Mouse (Mus musculus) limb, embryonic 15.5 days (tissue): Measurements from ENCODE around the gene Osbp. TPM values are rescaled to one million over a fixed set of nuclear protein-coding genes. Genes with fewer than 3 reads are reported as not detected.
"Not testable (repeated sequence)": the region's sequence is repeated elsewhere in the genome, so short reads cannot be mapped to it uniquely, and the experiment has no call there.

Experiments used
- ATAC-seq: fragments of 200-750 bp; cut with Nextera tagmentation; 2 replicates; pipeline ENCODE4 v1.8.0; 2017; ENCODE audit warnings: low read depth, moderate TSS enrichment; ENCODE audit not compliant: insufficient number of reproducible peaks, low FRiP score, low TSS enrichment
- H3K27ac ChIP-seq: fragments of 300-500 bp; sonication (generic); 2 replicates; pipeline ENCODE4 v1.5.1; 2015; ENCODE audit warnings: moderate library complexity, mild to moderate bottlenecking, inconsistent platforms
- H3K27me3 ChIP-seq: fragments of 300-500 bp; sonication (generic); 2 replicates; pipeline ENCODE4 v1.6.1; 2015; ENCODE audit warnings: inconsistent platforms
- H3K36me3 ChIP-seq: fragments of 300-500 bp; sonication (generic); 2 replicates; pipeline ENCODE4 v1.6.1; 2015; ENCODE audit warnings: inconsistent platforms
- H3K4me1 ChIP-seq: fragments of 300-500 bp; sonication (generic); 2 replicates; pipeline ENCODE4 v1.6.1; 2015; ENCODE audit warnings: inconsistent platforms
- H3K4me2 ChIP-seq: fragments of 300-500 bp; sonication (generic); 2 replicates; pipeline ENCODE4 v1.6.1; 2015; ENCODE audit warnings: mild to moderate bottlenecking, inconsistent platforms
- H3K4me3 ChIP-seq: fragments of 300-500 bp; sonication (generic); 2 replicates; pipeline ENCODE4 v1.5.1; 2015; ENCODE audit warnings: mild to moderate bottlenecking, inconsistent platforms
- H3K9ac ChIP-seq: fragments of 300-500 bp; sonication (generic); 2 replicates; pipeline ENCODE4 v1.6.1; 2015; ENCODE audit warnings: inconsistent platforms
- H3K9me3 ChIP-seq: fragments of 300-500 bp; sonication (generic); 2 replicates; pipeline ENCODE4 v1.6.1; 2016; ENCODE audit warnings: inconsistent platforms
- WGBS: fragments of 180-500 bp; shearing (Covaris S2); methylation state at CpG from one replicate; pipeline ENCODE4 v1.1.7; 2015; 5-methylcytosine and 5-hydroxymethylcytosine counted together
- polyA plus RNA-seq: library from polyadenylated mRNA; unstranded; fragments of >200 nt; fragmentation: Nextera tagmentation; extraction: Ambion mirVana; gene quantifications from 2 replicates; pipeline ENCODE4 v1.2.1, GENCODE M21; 2015

Osbp gene
- polyA plus RNA-seq, result 4.7 and 5.6 TPM in 2 replicates

DNA sequence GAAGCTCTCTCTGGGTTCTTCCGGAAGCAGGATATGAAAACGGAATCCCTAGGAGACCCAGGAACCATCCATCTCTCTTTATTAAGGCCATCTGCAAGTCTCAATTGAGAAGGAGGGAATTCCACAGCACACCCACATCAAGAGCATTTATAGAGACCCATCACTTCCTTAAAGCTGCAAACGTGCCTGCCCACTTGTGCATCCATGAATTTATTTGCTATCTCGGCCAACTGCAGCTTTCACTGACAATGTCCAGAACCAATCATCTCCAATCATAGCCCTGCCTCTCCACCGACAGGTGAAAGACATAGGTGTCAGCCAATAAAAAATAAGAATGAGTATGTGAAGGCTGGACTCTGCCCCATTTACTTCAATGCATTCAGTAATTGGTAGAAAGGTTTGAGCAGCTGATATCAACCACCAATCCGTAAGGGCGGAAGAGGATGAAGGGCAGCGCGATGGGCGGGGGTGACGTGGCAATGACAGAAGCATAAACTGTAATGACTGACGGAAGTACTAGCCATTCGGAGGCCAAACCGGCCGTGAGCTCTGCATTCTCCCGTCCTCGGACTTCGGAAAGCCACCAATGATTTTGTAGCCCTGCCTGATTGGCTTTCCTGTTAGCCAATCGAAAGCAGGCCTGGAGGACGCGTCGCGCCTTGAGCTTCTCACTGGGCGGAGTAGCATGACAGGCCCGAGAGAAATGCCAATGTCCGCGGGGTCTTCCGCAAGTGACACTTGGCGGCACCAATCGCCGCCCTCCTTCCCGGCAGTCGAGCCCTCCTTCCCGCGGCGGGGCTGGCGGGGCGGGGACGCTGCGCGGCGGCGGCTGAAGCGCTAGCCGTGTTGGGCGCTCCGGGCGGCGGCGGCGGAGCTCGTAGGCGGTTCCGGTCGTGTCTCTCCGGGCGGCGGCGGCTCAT is at the start of gene Osbp:
Gene Osbp, plus strand, starts transcription at position 919 of the 920 bp plus-strand sequence.
- H3K27ac ChIP-seq, result peak within 1 kb of the TSS; percentile 87
- no peaks in the 10 kb centered on the region for H3K9me3 ChIP-seq
- no peaks in the 10 kb centered on the region for H3K36me3 ChIP-seq
- H3K4me1 ChIP-seq, result peaks cover 24% of the 10 kb centered on the region
- under 1% methylated on average over 53 of the region's 59 CpGs for WGBS
- ATAC-seq, result peak; percentile 98
- H3K4me3 ChIP-seq, result peak within 1 kb of the TSS; percentile 66
- H3K4me2 ChIP-seq, result peak within 1 kb of the TSS; percentile 74
- peak within 1 kb of the TSS; percentile 86 for H3K9ac ChIP-seq
- H3K27me3 ChIP-seq, result no peaks in the 10 kb centered on the region

DNA sequence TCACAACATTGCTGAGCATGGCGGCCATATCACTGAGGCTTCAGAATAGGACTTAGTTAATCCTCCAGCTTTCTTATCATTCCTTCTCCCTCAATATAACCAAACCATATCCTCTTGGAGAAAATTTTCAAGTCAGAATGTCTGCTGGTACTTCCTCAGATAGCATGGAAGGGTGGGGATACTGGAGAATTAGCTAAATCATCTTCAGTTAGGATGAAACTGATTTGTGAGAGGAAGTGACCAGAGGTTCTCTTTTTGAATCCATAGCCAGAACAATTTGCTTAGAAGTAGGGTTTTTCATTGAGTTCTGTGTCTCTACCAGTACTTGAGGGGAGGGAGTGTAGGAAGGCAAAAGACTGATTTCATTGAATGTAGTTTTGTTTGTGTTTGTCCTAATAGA is 43.7 kb upstream of the Osbp start:
- Histone ChIP-seq H3K27ac (no peak overlapping the region), H3K9ac (no peak overlapping the region), H3K4me1 (no peaks in the 10 kb centered on the region), H3K27me3 (no peaks in the 10 kb centered on the region), H3K9me3 (no peaks in the 10 kb centered on the region), H3K4me3 (no peak overlapping the region), H3K36me3 (peaks cover 54% of the 10 kb centered on the region), H3K4me2 (no peak overlapping the region)
- ATAC-seq, result no peak
- whole genome bisulfite sequencing, result 100% methylated on average over 1 of the region's 1 CpGs

DNA sequence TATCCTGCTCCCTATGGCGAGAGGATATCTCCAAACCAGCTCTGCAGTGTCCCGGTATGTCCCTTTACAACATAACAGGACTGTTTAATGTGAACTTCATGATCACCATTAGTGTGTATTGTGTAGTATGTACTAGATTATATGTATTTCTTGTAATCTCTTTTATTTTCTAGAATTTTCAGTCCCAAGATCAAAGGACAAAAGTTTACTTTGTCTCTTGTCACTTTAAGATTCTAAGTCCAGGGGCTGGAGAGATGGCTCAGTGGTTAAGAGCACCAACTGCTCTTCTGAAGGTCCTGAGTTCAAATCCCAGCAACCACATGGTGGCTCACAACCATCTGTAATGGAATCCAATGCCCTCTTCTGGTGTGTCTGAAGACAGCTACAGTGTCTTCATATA is 43.2 kb upstream of the Osbp start:
- not testable (repeated sequence) for ATAC-seq

DNA sequence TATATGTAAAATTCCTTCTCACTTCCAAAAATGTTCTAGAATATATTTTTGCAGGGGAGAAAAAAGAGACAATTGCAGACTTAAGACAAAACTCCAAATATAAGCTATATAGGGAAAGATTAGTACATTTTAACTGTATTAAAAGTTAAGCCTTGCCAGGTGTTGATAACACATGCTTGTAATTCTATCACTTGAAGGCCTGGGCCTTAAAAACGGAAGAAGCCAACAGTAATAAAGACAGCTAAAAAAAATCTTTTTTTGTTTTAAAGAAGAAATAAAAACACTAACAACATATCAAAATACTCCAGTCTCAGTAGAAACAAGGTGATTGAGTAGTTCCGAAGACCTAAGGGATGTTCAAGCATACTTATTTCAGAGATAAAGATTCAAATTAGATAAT is 39.4 kb upstream of the Osbp start:
- H3K36me3 ChIP-seq, result peaks cover 68% of the 10 kb centered on the region
- 83% methylated on average over 2 of the region's 2 CpGs for WGBS

More for the DNA sequence above, 43.2 kb upstream of the Osbp start:
- not testable (repeated sequence) for H3K4me3 ChIP-seq, H3K4me1 ChIP-seq, H3K4me2 ChIP-seq, H3K27ac ChIP-seq, H3K9me3 ChIP-seq, H3K9ac ChIP-seq, H3K27me3 ChIP-seq
- WGBS, result 96% methylated on average over 2 of the region's 2 CpGs
- H3K36me3 ChIP-seq, result peaks cover 56% of the 10 kb centered on the region

DNA sequence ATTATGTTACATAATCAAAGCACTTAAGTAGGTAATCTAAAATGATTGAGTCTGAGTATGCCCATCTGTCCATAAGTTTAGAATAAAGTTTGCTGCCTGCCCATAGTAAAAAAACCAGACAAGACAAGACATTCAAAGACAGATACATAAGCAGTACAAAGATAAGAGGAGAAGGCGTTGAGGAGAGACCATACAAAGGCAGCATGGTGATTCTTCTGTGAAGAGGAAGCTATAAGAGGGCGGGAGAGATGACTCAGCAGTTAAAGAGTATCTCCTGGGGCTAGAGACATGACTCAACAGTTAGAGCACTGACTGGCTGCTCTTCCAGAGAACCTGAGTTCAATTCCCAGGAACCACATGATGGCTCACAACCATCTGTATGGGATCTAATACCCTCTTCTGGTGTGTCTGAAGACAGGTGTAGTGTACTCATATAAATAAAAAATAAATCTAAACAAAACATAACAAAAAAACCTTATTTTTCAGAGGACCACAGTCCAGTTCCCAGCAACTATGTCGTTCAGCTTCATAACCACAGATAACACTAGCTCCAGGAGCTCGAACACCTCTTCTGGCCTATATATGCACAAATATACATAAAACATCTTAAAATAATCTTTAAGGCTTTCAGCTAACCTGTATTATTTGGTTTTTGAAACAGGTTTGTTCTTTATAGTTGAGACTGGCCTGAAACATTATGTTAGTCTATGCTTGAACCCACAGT is 37.6 kb upstream of the Osbp start:
- H3K9me3 ChIP-seq, result no peaks in the 10 kb centered on the region
- H3K27me3 ChIP-seq, result no peaks in the 10 kb centered on the region
- no peak for ATAC-seq
- no peak overlapping the region for H3K9ac ChIP-seq
- WGBS, result 89% methylated on average over 4 of the region's 4 CpGs
- peaks cover 72% of the 10 kb centered on the region for H3K36me3 ChIP-seq
- no peak overlapping the region for H3K27ac ChIP-seq
- no peak overlapping the region for H3K4me2 ChIP-seq
- no peak overlapping the region for H3K4me3 ChIP-seq
- no peaks in the 10 kb centered on the region for H3K4me1 ChIP-seq

More for the DNA sequence above, 39.4 kb upstream of the Osbp start:
- no peak for ATAC-seq
- H3K27me3 ChIP-seq, result no peaks in the 10 kb centered on the region
- H3K9me3 ChIP-seq, result no peaks in the 10 kb centered on the region
- H3K27ac ChIP-seq, result no peak overlapping the region
- H3K4me1 ChIP-seq, result no peaks in the 10 kb centered on the region
- H3K4me2 ChIP-seq, result no peak overlapping the region
- no peak overlapping the region for H3K9ac ChIP-seq
- no peak overlapping the region for H3K4me3 ChIP-seq

DNA sequence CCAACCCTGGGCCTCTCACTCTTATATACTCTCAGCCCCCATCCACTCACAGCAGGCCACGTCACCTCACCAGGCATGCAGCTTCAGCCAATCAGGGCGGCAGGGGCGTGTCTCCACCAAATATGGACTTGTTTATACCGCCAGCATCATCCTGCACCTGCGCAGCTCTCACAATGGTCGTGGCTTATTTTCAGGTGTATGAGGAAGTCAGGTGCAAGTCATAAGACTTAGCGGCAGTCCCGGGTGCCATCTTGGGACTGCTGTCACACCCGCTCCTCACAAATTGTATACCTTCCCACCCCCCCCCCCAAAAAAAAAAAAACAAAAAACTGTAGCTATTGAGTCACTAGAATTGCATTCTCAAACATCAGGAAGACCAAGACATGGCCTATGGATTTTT is 19.3 kb upstream of the Osbp start:
- ATAC-seq, H3K9ac ChIP-seq, H3K4me1 ChIP-seq, H3K4me3 ChIP-seq, H3K9me3 ChIP-seq, H3K27ac ChIP-seq, H3K27me3 ChIP-seq, H3K4me2 ChIP-seq: not testable (repeated sequence)
- 95% methylated on average over 9 of the region's 9 CpGs for WGBS
- peaks cover 36% of the 10 kb centered on the region for H3K36me3 ChIP-seq

DNA sequence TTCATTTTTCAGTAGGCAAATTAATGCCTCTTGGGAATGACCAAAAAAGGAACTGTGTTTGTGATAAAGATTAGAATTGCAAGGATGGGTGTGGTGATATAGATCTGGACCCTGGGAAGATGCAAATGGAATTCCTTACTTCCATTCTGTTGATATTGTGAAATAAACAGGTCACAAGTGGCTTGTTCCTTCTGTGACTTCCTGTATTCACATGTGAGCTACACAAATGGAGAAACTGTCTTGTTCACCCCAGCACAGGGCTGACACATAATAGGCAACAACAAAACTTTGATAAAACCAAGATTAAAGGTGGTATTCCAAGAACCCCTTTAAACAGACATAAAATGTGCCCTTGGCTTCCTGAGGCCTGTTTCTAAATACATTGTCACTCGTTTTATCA is 15.9 kb upstream of the Osbp start:
- Histone ChIP-seq H3K27me3 (no peaks in the 10 kb centered on the region), H3K9ac (no peak overlapping the region), H3K4me2 (no peak overlapping the region), H3K4me3 (no peak overlapping the region), H3K4me1 (no peaks in the 10 kb centered on the region), H3K9me3 (no peaks in the 10 kb centered on the region), H3K27ac (no peak overlapping the region), H3K36me3 (peaks cover 11% of the 10 kb centered on the region)
- WGBS, result 65% methylated on average over 1 of the region's 1 CpGs
- no peak for ATAC-seq

DNA sequence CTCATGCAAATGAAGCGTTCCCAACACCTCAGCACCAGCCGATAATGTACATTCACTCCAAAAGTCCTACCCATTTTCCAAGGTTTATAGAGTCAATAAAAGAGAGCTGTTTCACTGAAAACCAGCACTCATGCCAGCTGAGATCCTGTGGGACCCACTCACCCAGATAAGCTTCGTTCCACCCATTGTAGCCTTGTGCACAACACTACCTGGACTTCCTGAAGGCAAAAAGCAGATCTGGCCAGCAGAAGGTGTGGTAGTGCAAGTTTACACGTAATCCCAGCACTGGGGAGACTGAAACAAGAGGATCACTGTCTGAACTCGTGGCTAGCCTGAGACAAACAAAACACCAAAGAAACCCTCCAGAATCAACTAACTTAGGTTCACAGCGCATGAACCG is 15.0 kb upstream of the Osbp start:
- H3K4me3 ChIP-seq, result no peak overlapping the region
- WGBS, result 55% methylated on average over 7 of the region's 7 CpGs
- H3K9me3 ChIP-seq, result no peaks in the 10 kb centered on the region
- no peak overlapping the region for H3K27ac ChIP-seq
- no peak overlapping the region for H3K9ac ChIP-seq
- no peaks in the 10 kb centered on the region for H3K27me3 ChIP-seq
- peaks cover 3% of the 10 kb centered on the region for H3K36me3 ChIP-seq
- H3K4me1 ChIP-seq, result no peaks in the 10 kb centered on the region
- H3K4me2 ChIP-seq, result no peak overlapping the region
- ATAC-seq, result no peak

DNA sequence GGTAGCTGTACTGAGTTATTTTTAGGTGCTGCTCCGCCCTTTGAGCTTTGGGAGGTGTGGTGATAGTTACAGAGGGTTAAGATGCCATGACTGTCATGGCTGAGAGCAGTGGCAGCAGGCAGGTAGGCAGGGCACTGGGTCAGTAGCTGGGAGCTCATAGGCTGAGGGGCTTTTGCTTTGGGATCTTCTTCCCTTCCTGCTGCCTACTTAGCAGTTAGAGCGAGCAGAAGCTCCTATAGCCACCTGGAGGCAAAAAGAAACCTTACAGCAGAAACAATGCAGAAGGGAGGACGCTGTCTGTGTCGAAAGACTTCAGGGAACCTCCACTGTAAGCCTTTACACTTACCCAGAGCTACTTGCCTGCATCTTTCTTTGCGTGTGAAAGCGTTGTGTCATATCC is 11.5 kb upstream of the Osbp start:
- Histone ChIP-seq H3K9ac (no peak overlapping the region), H3K4me1 (no peaks in the 10 kb centered on the region), H3K36me3 (no peaks in the 10 kb centered on the region), H3K4me3 (no peak overlapping the region), H3K27ac (no peak overlapping the region), H3K9me3 (no peaks in the 10 kb centered on the region), H3K4me2 (no peak overlapping the region), H3K27me3 (no peaks in the 10 kb centered on the region)
- ATAC-seq, result no peak
- WGBS, result 49% methylated on average over 6 of the region's 6 CpGs

DNA sequence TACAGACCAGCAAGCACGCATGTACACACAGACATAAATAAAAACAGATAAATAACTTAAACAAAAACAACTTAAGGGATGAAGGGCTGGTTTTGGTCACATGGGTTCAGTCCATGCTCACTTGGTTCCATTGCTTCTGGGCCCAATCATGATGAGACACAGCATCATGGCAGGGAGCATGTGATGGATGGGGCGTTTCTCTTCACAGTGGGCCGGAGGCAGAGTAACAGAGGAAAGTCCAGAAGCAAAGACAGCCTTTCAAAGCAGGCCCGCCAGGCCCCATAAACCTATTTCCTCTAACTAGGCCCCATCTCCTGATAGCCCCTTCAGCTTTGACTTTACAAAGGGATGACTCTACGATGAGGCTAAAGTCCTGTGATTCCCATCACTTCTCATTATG is 9.1 kb upstream of the Osbp start:
- H3K4me1 ChIP-seq, result no peaks in the 10 kb centered on the region
- no peak for ATAC-seq
- no peaks in the 10 kb centered on the region for H3K9me3 ChIP-seq
- H3K36me3 ChIP-seq, result no peaks in the 10 kb centered on the region
- no peaks in the 10 kb centered on the region for H3K27me3 ChIP-seq
- 68% methylated on average over 5 of the region's 5 CpGs for WGBS
- no peak overlapping the region for H3K27ac ChIP-seq
- no peak overlapping the region for H3K9ac ChIP-seq
- H3K4me2 ChIP-seq, result no peak overlapping the region
- no peak overlapping the region for H3K4me3 ChIP-seq

DNA sequence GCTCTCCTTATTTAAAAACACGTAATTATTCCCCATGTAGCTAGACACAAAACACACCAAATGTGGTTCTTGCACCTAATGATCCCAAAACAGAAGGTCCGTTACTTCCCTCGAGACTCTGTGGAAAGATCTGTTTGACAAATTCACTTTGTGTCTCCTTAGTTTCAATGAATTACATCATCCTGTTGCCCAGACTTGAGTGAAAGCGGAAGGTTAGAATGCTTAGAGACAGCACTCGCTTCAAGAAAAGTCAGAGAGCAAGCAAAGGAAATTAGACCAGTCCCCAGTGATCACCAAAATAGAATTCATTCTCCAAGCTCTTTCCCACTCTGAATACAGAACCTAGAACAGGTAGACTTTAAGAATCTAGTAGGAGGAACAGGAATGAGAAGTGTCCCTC is 8.3 kb upstream of the Osbp start:
- no peaks in the 10 kb centered on the region for H3K36me3 ChIP-seq
- no peaks in the 10 kb centered on the region for H3K4me1 ChIP-seq
- no peak overlapping the region for H3K9ac ChIP-seq
- H3K4me2 ChIP-seq, result no peak overlapping the region
- H3K27me3 ChIP-seq, result no peaks in the 10 kb centered on the region
- no peak overlapping the region for H3K4me3 ChIP-seq
- no peak overlapping the region for H3K27ac ChIP-seq
- ATAC-seq, result no peak
- WGBS, result 86% methylated on average over 5 of the region's 5 CpGs
- no peaks in the 10 kb centered on the region for H3K9me3 ChIP-seq

DNA sequence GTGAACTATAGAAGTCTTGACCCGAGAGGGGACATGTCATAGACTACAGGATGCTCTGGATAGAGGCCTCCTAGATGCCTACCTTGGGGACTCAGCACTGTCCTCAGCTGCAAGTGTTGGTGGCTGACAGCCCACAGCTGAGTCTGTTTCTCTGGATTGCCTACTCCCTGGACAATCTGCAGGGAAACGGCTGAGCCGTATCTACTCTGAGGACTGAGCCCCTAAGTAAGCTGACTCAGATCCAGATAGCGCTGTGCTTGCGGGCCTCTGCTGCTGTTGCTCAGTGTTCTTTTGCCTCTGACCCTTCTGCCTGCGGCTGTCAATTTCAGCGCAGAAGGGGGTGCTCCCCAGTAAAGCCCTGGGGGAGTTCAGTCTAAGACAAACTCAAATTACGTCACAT is 7.9 kb upstream of the Osbp start:
- WGBS, result 75% methylated on average over 8 of the region's 8 CpGs
- H3K4me3 ChIP-seq, result no peak overlapping the region
- ATAC-seq, result no peak
- no peak overlapping the region for H3K27ac ChIP-seq
- H3K4me1 ChIP-seq, result no peaks in the 10 kb centered on the region
- no peaks in the 10 kb centered on the region for H3K27me3 ChIP-seq
- H3K9ac ChIP-seq, result no peak overlapping the region
- H3K4me2 ChIP-seq, result no peak overlapping the region
- H3K9me3 ChIP-seq, result no peaks in the 10 kb centered on the region
- H3K36me3 ChIP-seq, result no peaks in the 10 kb centered on the region
